Mouse (Mus musculus) embryonic facial prominence, embryonic 14.5 days (tissue): ENCODE results near the gene Tm6sf1. TPM values are rescaled to one million over a fixed set of nuclear protein-coding genes. Genes with fewer than 3 reads are reported as not detected.
A peak's percentile ranks its signal among the peaks of the same experiment; 100 is the strongest.

Experiments
- ATAC-seq: fragments of 200-750 bp; cut with Nextera tagmentation; 2 replicates; pipeline ENCODE4 v1.8.0; 2017; ENCODE audit warnings: low read depth, moderate number of reproducible peaks, moderate TSS enrichment
- DNase-seq: peaks from one replicate; pipeline ENCODE4 v3.0.0-alpha.2; 2015; ENCODE audit warnings: low spot score
- H3K27ac ChIP-seq: fragments of 300-500 bp; sonication (generic); replicated peaks from 2 replicates; pipeline ENCODE4 v1.5.1; 2014; ENCODE audit warnings: low read depth, mild to moderate bottlenecking, low read length, moderate library complexity
- H3K27me3 ChIP-seq: fragments of 300-500 bp; sonication (generic); replicated peaks from 2 replicates; pipeline ENCODE4 v1.6.1; 2014; ENCODE audit warnings: low read length; ENCODE audit not compliant: control insufficient read depth, insufficient read depth
- H3K36me3 ChIP-seq: fragments of 300-500 bp; sonication (generic); 2 replicates; pipeline ENCODE4 v1.6.1; 2014; ENCODE audit warnings: low read length, mixed read lengths; ENCODE audit not compliant: control insufficient read depth, insufficient read depth
- H3K4me1 ChIP-seq: fragments of 300-500 bp; sonication (generic); 2 replicates; pipeline ENCODE4 v1.6.1; 2014; ENCODE audit warnings: antibody characterized with exemption, low read length; ENCODE audit not compliant: control insufficient read depth, insufficient read depth
- H3K4me2 ChIP-seq: fragments of 300-500 bp; sonication (generic); 2 replicates; pipeline ENCODE4 v1.6.1; 2014; ENCODE audit warnings: low read depth, mild to moderate bottlenecking, low read length, moderate library complexity, mixed read lengths
- H3K4me3 ChIP-seq: fragments of 300-500 bp; sonication (generic); 2 replicates; pipeline ENCODE4 v1.5.1; 2014; ENCODE audit warnings: low read depth, mild to moderate bottlenecking, low read length
- H3K9ac ChIP-seq: fragments of 300-500 bp; sonication (generic); 2 replicates; pipeline ENCODE4 v1.6.1; 2014; ENCODE audit warnings: low read depth, mild to moderate bottlenecking, low read length, moderate library complexity, mixed read lengths
- H3K9me3 ChIP-seq: fragments of 300-500 bp; sonication (generic); 2 replicates; pipeline ENCODE4 v1.6.1; 2016; ENCODE audit warnings: low read length; ENCODE audit not compliant: control insufficient read depth
- WGBS: fragments of 180-500 bp; shearing (Covaris S2); extraction: QIAGEN DNeasy Blood & Tissue Kit; methylation state at CpG from one replicate; pipeline ENCODE4 v1.1.7; 2014; 5-methylcytosine and 5-hydroxymethylcytosine counted together
- polyA plus RNA-seq: library from polyadenylated mRNA; unstranded; fragments of >200 nt; fragmentation: Nextera tagmentation; extraction: Ambion mirVana; gene quantifications from 2 replicates; pipeline ENCODE4 v1.2.1, GENCODE M21; 2014

Tm6sf1 gene
- polyA plus RNA-seq, result 34.7 and 50.6 TPM in 2 replicates

- Histone ChIP-seq H3K4me2 (peak within 1 kb of the TSS; percentile 98), H3K27ac (no peak within 1 kb of the TSS), H3K9me3 (no peaks in the 10 kb centered on the region), H3K36me3 (no peaks in the 10 kb centered on the region), H3K4me3 (peak within 1 kb of the TSS; percentile 61), H3K4me1 (peaks cover 6% of the 10 kb centered on the region; the same call in 1 of the 2 replicates), H3K27me3 (peaks cover 28% of the 10 kb centered on the region), H3K9ac (peak within 1 kb of the TSS; percentile 65)
- ATAC-seq (peak; percentile 75), DNase-seq (peak; percentile 63)
- WGBS, result under 1% methylated on average over 41 of the region's 64 CpGs
These were observed at the start of gene Tm6sf1 for GRCm38 (mm10) chr7:81858968-81859721. TSS of gene Tm6sf1 (plus strand) at chr7:81859001.

- Histone ChIP-seq H3K9me3 (no peaks in the 10 kb centered on the region), H3K27me3 (no peaks in the 10 kb centered on the region), H3K36me3 (no peaks in the 10 kb centered on the region), H3K4me3 (no peak overlapping the region), H3K27ac (0 out of 2 replicates have a peak overlapping the region, but pooled peaks have one; percentile 28), H3K4me2 (peak overlapping the region; percentile 32; the same call in 1 of the 2 replicates), H3K9ac (no peak overlapping the region), H3K4me1 (peaks cover 41% of the 10 kb centered on the region)
- 35% methylated on average over 3 of the region's 3 CpGs for WGBS
- no peak for DNase-seq
- ATAC-seq, result no peak; the same call in 1 of the 2 replicates
These were observed 33.9 kb upstream of the Tm6sf1 start for GRCm38 (mm10) chr7:81824906-81825305.

GRCm38 (mm10) chr7:81825381-81825780, 33.4 kb upstream of the Tm6sf1 start:
- Histone ChIP-seq H3K4me2 (peak overlapping the region; percentile 32), H3K27me3 (no peaks in the 10 kb centered on the region), H3K9me3 (no peaks in the 10 kb centered on the region), H3K9ac (no peak overlapping the region), H3K4me3 (no peak overlapping the region), H3K27ac (0 out of 2 replicates have a peak overlapping the region, but pooled peaks have one; percentile 28), H3K36me3 (no peaks in the 10 kb centered on the region), H3K4me1 (peaks cover 41% of the 10 kb centered on the region)
- ATAC-seq (no peak), DNase-seq (no peak)
- WGBS, result 9% methylated on average over 3 of the region's 3 CpGs

GRCm38 (mm10) chr7:81827806-81828667, 30.8 kb upstream of the Tm6sf1 start:
- no peaks in the 10 kb centered on the region for H3K9me3 ChIP-seq
- no peaks in the 10 kb centered on the region for H3K27me3 ChIP-seq
- H3K36me3 ChIP-seq, result no peaks in the 10 kb centered on the region
- 25% methylated on average over 17 of the region's 17 CpGs for WGBS
- ATAC-seq (no peak), DNase-seq (no peak)
- H3K4me3 ChIP-seq, result peak overlapping the region; percentile 84
- peak overlapping the region; percentile 82 for H3K9ac ChIP-seq
- H3K27ac ChIP-seq, result peak overlapping the region; percentile 93
- H3K4me2 ChIP-seq, result peak overlapping the region; percentile 73
- peaks cover 41% of the 10 kb centered on the region for H3K4me1 ChIP-seq

- peaks cover 41% of the 10 kb centered on the region for H3K4me1 ChIP-seq
- H3K36me3 ChIP-seq, result no peaks in the 10 kb centered on the region
- peak overlapping the region; percentile 82 for H3K9ac ChIP-seq
- peak; percentile 63 for DNase-seq
- peak; percentile 64 for ATAC-seq
- H3K9me3 ChIP-seq, result no peaks in the 10 kb centered on the region
- H3K27me3 ChIP-seq, result no peaks in the 10 kb centered on the region
- peak overlapping the region; percentile 73 for H3K4me2 ChIP-seq
- peak overlapping the region; percentile 93 for H3K27ac ChIP-seq
- H3K4me3 ChIP-seq, result peak overlapping the region; percentile 84
- WGBS, result 0% methylated on average over 46 of the region's 91 CpGs
These were observed 30.0 kb upstream of the Tm6sf1 start for GRCm38 (mm10) chr7:81828681-81829378.

GRCm38 (mm10) chr7:81829379-81829894, 29.4 kb upstream of the Tm6sf1 start, which contains the start of gene Btbd1:
TSS of gene Btbd1 (minus strand) at chr7:81829431.
- no peaks in the 10 kb centered on the region for H3K9me3 ChIP-seq
- H3K4me2 ChIP-seq, result peak within 1 kb of the TSS; percentile 73
- DNase-seq (peak; percentile 94), ATAC-seq (peak; percentile 92)
- H3K4me3 ChIP-seq, result peak within 1 kb of the TSS; percentile 84
- H3K36me3 ChIP-seq, result no peaks in the 10 kb centered on the region
- H3K27me3 ChIP-seq, result no peaks in the 10 kb centered on the region
- peak within 1 kb of the TSS; percentile 93 for H3K27ac ChIP-seq
- H3K9ac ChIP-seq, result peak within 1 kb of the TSS; percentile 82
- peaks cover 38% of the 10 kb centered on the region for H3K4me1 ChIP-seq
- under 1% methylated on average over 20 of the region's 58 CpGs for WGBS

- ATAC-seq (no peak), DNase-seq (no peak)
- no peak overlapping the region for H3K4me2 ChIP-seq
- no peaks in the 10 kb centered on the region for H3K27me3 ChIP-seq
- H3K9me3 ChIP-seq, result no peaks in the 10 kb centered on the region
- H3K4me3 ChIP-seq, result no peak overlapping the region
- no peaks in the 10 kb centered on the region for H3K4me1 ChIP-seq
- no peaks in the 10 kb centered on the region for H3K36me3 ChIP-seq
- H3K9ac ChIP-seq, result no peak overlapping the region
- H3K27ac ChIP-seq, result no peak overlapping the region
These were observed 24.0 kb upstream of the Tm6sf1 start for GRCm38 (mm10) chr7:81834847-81835246.

GRCm38 (mm10) chr7:81835430-81835829, 23.4 kb upstream of the Tm6sf1 start:
- Histone ChIP-seq H3K36me3 (no peaks in the 10 kb centered on the region), H3K4me1 (no peaks in the 10 kb centered on the region), H3K4me2 (no peak overlapping the region), H3K4me3 (no peak overlapping the region), H3K27me3 (no peaks in the 10 kb centered on the region), H3K9me3 (no peaks in the 10 kb centered on the region), H3K9ac (no peak overlapping the region), H3K27ac (no peak overlapping the region)
- WGBS, result 53% methylated on average over 5 of the region's 5 CpGs
- DNase-seq (no peak), ATAC-seq (no peak)
